Mouse (Mus musculus): Measurements from ENCODE around the gene Baz1b.

Gene Baz1b

GRCm38 (mm10) chr5:135274663-135275396, 87.8 kb downstream of the Baz1b start:
- peak; percentile 64 for DNase-seq (ENCODE audit: inconsistent ontology term)

- DNase-seq (ENCODE audit: inconsistent ontology term): no peak
These were observed 89.5 kb downstream of the Baz1b start for GRCm38 (mm10) chr5:135276597-135276996.

DNA sequence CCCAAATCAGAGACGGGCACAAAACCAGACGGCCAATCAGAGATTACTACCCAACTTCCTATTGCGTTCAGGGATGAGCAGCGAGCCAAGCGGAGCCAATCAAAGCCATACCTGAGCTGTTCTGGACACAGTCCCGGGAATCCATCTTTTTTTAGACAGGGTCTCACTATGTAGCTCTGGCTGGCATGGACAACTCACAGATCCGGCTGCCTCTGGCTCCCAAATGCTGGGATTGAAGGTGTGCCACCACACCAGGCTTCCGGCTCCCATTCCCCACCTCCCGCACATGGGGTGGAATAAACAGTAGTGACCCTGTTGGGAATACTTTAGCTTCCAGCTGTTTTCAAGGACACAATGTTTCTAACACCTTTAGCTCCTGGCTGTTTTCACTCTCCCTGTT, 93.2 kb downstream of the Baz1b start:
- no peak for DNase-seq (ENCODE audit: inconsistent ontology term)

GRCm38 (mm10) chr5:135285211-135285610, 98.1 kb downstream of the Baz1b start:
- DNase-seq (ENCODE audit: inconsistent ontology term): no peak

DNA sequence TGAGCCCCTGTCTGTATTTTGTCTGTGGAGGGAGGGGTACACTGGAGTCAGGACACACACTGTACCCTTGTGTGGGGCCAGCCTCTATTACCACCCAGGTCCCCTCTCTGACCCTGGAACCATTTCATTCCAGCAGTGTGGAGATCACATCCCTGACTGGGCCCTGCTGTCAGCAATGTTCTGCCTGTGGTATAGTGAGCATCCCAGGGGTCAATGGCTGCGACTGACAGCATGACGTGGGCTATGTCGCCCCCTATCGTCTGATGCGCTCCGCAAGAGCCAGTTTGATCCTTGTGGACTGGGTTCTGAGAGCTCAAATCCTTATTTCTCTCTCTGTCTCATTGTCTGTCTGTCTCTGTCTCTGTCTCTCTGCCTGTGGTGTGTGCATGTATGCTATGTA, 99.1 kb downstream of the Baz1b start:
- peak; percentile 50 for DNase-seq (ENCODE audit: inconsistent ontology term)

DNA sequence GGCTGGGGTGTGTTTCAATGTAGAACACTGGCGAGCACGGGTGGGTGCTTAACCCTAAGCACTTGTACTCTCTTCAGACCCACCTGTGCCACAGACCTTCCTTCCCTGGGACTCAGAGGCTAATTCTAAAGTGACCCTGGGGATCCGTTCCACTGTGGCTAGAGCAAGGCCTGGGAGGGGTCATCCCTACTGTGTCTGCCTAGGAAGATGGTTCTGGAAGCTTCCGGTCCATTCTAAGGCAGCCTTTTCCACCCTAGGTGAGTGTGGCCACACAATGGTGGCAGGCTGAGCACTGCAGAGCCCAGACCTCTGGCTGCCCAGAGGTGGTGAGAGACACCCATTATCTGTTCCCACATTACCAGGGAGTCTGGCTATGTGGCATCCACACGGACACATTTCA, 99.9 kb downstream of the Baz1b start:
- DNase-seq (ENCODE audit: inconsistent ontology term): no peak

DNA sequence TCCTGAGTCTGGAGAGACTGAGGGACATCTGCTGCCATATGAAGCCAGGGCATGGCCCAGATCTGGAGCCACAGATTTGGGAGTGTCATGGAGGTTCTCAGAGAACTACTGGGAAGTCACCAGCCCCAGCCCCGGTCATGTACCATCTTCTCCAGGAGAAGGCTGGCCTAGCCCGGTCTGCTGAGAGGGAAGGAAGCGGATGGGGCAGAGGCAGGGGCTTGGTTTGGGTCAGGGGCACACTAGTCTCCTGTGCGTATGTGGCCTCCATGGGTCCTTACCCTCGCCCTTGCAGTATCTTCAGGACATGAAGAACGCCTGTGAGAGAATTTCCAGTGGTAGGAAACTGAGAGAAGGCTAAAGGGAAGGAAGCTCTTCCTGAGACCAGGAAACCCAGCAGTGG, 103.6 kb downstream of the Baz1b start:
- DNase-seq (ENCODE audit: inconsistent ontology term): no peak

- no peak for DNase-seq (ENCODE audit: inconsistent ontology term)
These were observed 104.1 kb downstream of the Baz1b start for GRCm38 (mm10) chr5:135291193-135291592.

DNA sequence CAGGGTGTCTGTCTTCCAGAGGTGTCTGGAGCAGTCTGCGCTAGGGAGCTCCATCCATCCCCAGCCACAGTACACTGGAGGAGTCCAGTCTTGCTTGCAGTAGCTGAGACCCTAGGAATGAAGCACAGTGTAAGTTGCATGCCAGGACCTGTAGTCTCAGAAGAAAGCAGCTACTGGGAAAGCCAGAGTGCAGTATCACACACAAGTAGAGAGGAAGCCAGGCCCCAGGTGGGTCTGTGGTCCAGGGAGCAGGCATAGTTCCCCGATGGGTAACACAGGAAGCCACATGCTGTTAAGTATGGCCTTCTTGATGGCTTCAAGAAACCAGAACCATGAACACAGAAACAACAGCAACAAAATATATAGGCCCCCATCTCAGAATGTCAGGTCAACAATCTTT, 104.9 kb downstream of the Baz1b start:
- no peak for DNase-seq (ENCODE audit: inconsistent ontology term)

All from Muller cell, postnatal 12 days (primary cell).